Mouse (Mus musculus) heart, embryonic 14.5 days (tissue): ENCODE results near the gene Thumpd3. TPM values are rescaled to one million over a fixed set of nuclear protein-coding genes. Genes with fewer than 3 reads are reported as not detected.

Experiments used
- ATAC-seq: fragments of 200-750 bp; cut with Nextera tagmentation; 2 replicates; pipeline ENCODE4 v1.8.0; 2017; ENCODE audit warnings: low read depth, moderate TSS enrichment; ENCODE audit not compliant: insufficient number of reproducible peaks, insufficient read depth, low FRiP score
- H3K27ac ChIP-seq, 2 experiments: fragments of 200-500 bp in 1 of 2; fragments of 300-500 bp in 1 of 2; sonication (generic) in 1 of 2; replicated peaks in 1 of 2; 2 replicates each; pipeline ENCODE4 v1.5.1; 2012 to 2014; ENCODE audit warnings: low read depth in 2 of 2, low read length in 2 of 2, control low read depth in 1 of 2, mild to moderate bottlenecking in 1 of 2, mixed read lengths in 1 of 2; ENCODE audit not compliant: control insufficient read depth in 1 of 2, insufficient read depth in 1 of 2
- H3K27me3 ChIP-seq: fragments of 300-500 bp; sonication (generic); 2 replicates; pipeline ENCODE4 v1.6.1; 2014; ENCODE audit warnings: mild to moderate bottlenecking, low read length, control low read depth; ENCODE audit not compliant: control insufficient read depth, insufficient read depth
- H3K36me3 ChIP-seq: fragments of 300-500 bp; sonication (generic); 2 replicates; pipeline ENCODE4 v1.6.1; 2014; ENCODE audit warnings: mild to moderate bottlenecking, control low read depth, low read length, mixed read lengths; ENCODE audit not compliant: control insufficient read depth, insufficient read depth
- H3K4me1 ChIP-seq, 2 experiments: fragments of 200-500 bp in 1 of 2; fragments of 300-500 bp in 1 of 2; sonication (generic) in 1 of 2; 2 replicates each; pipeline ENCODE4 v1.6.1; 2012 to 2014; ENCODE audit warnings: low read length in 2 of 2, control low read depth in 1 of 2, mixed read lengths in 1 of 2; ENCODE audit not compliant: control insufficient read depth in 2 of 2, insufficient read depth in 2 of 2
- H3K4me2 ChIP-seq: fragments of 300-500 bp; sonication (generic); 2 replicates; pipeline ENCODE4 v1.6.1; 2014; ENCODE audit warnings: mild to moderate bottlenecking, low read length
- H3K4me3 ChIP-seq, 2 experiments: fragments of 200-500 bp in 1 of 2; fragments of 300-500 bp in 1 of 2; sonication (generic) in 1 of 2; 2 replicates each; pipeline ENCODE4 v1.5.1; 2012 to 2014; ENCODE audit warnings: low read length in 2 of 2, mild to moderate bottlenecking in 2 of 2, control low read depth in 1 of 2, low read depth in 1 of 2, moderate library complexity in 1 of 2; ENCODE audit not compliant: control insufficient read depth in 1 of 2, insufficient read depth in 1 of 2
- H3K9ac ChIP-seq: fragments of 300-500 bp; sonication (generic); 2 replicates; pipeline ENCODE4 v1.6.1; 2014; ENCODE audit warnings: mild to moderate bottlenecking, low read length
- H3K9me3 ChIP-seq: fragments of 300-500 bp; sonication (generic); 2 replicates; pipeline ENCODE4 v1.6.1; 2016; ENCODE audit warnings: low read length, control low read depth; ENCODE audit not compliant: control insufficient read depth
- WGBS: fragments of 180-500 bp; shearing (Covaris S2); extraction: QIAGEN DNeasy Blood & Tissue Kit; methylation state at CpG from one replicate; pipeline ENCODE4 v1.1.7; 2014; 5-methylcytosine and 5-hydroxymethylcytosine counted together
- polyA plus RNA-seq: library from polyadenylated mRNA; unstranded; fragments of >200 nt; fragmentation: Nextera tagmentation; extraction: Ambion mirVana; gene quantifications from 2 replicates; pipeline ENCODE4 v1.2.1, GENCODE M21; 2014

Gene Thumpd3
- polyA plus RNA-seq, 1 experiment from 2014 or later, result 31.1 TPM

- Histone ChIP-seq H3K4me2 (no peak overlapping the region), H3K4me1 (0 out of 4 replicates have a peak, but pooled peaks cover 0 to 4% of the 10 kb centered on the region in 2 experiments), H3K27ac (no peak overlapping the region), H3K36me3 (peaks cover 75% of the 10 kb centered on the region), H3K27me3 (no peaks in the 10 kb centered on the region), H3K9ac (no peak overlapping the region), H3K9me3 (no peaks in the 10 kb centered on the region), H3K4me3 (no peak overlapping the region)
- 86% methylated on average over 3 of the region's 3 CpGs for WGBS
- no peak for ATAC-seq
Measured at GRCm38 (mm10) chr6:113109378-113109777, 63.4 kb downstream of the Thumpd3 start.

GRCm38 (mm10) chr6:113109956-113110355, 63.9 kb downstream of the Thumpd3 start:
- Histone ChIP-seq H3K27ac (no peak overlapping the region), H3K4me1 (0 out of 4 replicates have a peak, but pooled peaks cover 0 to 2% of the 10 kb centered on the region in 2 experiments), H3K27me3 (no peaks in the 10 kb centered on the region), H3K4me3 (no peak overlapping the region), H3K9ac (no peak overlapping the region), H3K4me2 (no peak overlapping the region), H3K36me3 (peaks cover 78% of the 10 kb centered on the region), H3K9me3 (no peaks in the 10 kb centered on the region)
- WGBS, result 86% methylated on average over 7 of the region's 7 CpGs
- no peak for ATAC-seq

Other genes with a start within 250 kb of the Thumpd3 start
- gene Srgap3, start 99.0 kb upstream of the Thumpd3 start, polyA plus RNA-seq, result 0.81 and 1.1 TPM in 2 replicates
- 57.0 and 59.1 TPM in 2 replicates for gene Setd5, start 31.1 kb downstream of the Thumpd3 start, polyA plus RNA-seq
- gene Lhfpl4, start 149.2 kb downstream of the Thumpd3 start, polyA plus RNA-seq, result 0.22 and 0.61 TPM in 2 replicates
- gene Mtmr14, start 191.6 kb downstream of the Thumpd3 start, polyA plus RNA-seq, result 25.3 and 26.7 TPM in 2 replicates
- 0.07 TPM in 1 of 2 replicates, not detected in the other for gene Cpne9, start 236.1 kb downstream of the Thumpd3 start, polyA plus RNA-seq